Mouse (Mus musculus): ENCODE results near the gene Zfp839.
A peak's percentile ranks its signal among the peaks of the same experiment; 100 is the strongest.

Gene Zfp839

DNA sequence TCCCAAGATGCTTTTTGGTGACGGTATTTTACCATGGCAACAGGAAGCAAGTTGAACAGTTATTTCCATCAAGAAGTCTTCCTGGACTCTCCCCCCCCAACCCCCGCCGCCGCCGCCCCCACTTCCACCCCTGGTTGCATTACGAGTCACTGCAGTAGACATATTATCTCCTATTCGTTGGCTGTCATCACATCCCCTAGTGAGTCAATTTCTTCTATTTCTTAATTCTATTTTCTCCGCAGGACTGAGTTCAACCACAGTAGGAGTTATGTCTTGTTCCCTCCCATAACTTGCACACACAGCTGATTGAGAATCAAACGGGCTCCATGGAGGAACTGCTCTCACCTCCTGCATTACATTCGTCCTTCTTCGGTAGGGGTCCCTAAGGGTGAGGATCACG, 38.1 kb downstream of the Zfp839 start:
- DNase-seq, result no peak

- no peak for DNase-seq
These were observed 38.6 kb downstream of the Zfp839 start for GRCm38 (mm10) chr12:110888606-110889005.

GRCm38 (mm10) chr12:110889036-110890020, 39.3 kb downstream of the Zfp839 start, which contains the start of the genes Cinp and Tecpr2:
Gene Cinp (minus strand): TSS chr12:110889145.
Gene Tecpr2 (plus strand): TSS chr12:110889264.
- DNase-seq, result peak; percentile 99

DNA sequence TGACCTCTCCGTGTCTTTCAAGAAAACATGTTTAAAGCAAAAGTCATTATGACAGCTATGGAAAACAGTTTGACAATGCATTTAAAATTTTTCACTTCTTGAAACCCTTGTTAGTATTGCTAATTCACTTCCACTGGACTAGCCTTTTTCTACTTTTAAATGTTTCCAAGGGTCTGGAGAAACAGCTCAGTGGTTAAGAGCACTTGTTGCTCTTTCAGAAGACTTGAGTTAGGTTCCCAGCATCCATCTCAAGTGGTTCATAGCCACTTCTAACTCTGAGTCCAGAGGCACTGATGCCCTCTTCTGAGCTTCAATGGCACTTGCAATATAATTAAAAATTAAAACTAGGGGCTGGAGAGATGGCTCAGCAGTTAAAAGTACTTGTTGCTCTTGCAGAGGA, 41.8 kb downstream of the Zfp839 start:
- no peak for DNase-seq

GRCm38 (mm10) chr12:110902106-110902505, 52.1 kb downstream of the Zfp839 start:
- DNase-seq, result peak; percentile 41

- DNase-seq, result no peak
These were observed 53.5 kb downstream of the Zfp839 start for GRCm38 (mm10) chr12:110903536-110903935.

DNA sequence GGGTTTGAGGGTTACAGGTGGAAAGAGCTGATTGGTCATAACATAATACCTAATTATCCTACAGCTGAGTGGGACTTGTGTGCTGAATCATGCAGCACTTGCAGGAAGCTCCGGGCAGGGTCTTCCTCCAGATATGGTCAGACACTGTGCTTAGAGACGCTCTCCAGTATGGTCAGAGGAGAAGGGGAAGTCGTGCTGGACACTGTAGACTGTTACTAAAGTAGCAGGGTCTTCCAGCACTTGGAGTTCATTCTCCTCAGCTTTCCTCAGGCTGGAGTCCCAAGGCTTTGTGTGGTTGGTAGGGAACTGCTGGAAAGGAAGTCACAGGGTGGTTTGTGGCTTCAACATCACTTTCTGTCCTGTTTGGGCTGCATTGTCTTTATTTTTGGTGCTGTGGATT, 57.8 kb downstream of the Zfp839 start:
- DNase-seq, result no peak

- no peak for DNase-seq
These were observed 59.9 kb downstream of the Zfp839 start for GRCm38 (mm10) chr12:110909962-110910361.

DNA sequence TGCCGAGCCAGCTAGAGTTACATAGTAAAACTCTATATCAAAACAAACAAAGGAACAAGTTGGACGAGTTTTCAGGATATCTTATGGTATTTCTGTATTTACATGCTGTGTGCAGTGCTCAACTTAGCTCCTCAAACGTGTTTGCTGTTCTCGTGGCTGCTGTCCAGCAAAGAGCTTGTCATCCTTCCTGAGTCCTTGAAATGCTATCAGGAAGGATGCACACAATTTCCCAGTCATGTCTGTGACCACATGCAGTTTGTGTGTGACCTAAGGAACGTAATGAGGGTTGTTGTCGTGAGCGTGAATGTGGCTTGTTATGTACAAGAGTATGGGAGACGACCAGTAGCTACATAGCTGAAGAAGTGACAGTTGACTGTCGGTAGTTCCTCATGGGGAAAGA, 65.7 kb downstream of the Zfp839 start:
- no peak for DNase-seq
